Mouse (Mus musculus) small intestine, adult 2 months (tissue): Measurements from ENCODE around the gene Sh2d6.

Experiments
- CTCF ChIP-seq: fragments of 200-500 bp; IDR thresholded peaks from 2 replicates; pipeline ENCODE4 v1.5.1; 2012; ENCODE audit warnings: low read depth, mild to moderate bottlenecking, control low read depth, inconsistent platforms, low read length, moderate library complexity, mixed read lengths; ENCODE audit not compliant: insufficient replicate concordance, insufficient read length; ENCODE audit errors: extremely low read depth
- POLR2A ChIP-seq: fragments of 200-500 bp; IDR thresholded peaks from 2 replicates; pipeline ENCODE4 v1.6.1; 2012; ENCODE audit warnings: low read depth, mild to moderate bottlenecking, control low read depth, inconsistent platforms, low read length, moderate library complexity

DNA sequence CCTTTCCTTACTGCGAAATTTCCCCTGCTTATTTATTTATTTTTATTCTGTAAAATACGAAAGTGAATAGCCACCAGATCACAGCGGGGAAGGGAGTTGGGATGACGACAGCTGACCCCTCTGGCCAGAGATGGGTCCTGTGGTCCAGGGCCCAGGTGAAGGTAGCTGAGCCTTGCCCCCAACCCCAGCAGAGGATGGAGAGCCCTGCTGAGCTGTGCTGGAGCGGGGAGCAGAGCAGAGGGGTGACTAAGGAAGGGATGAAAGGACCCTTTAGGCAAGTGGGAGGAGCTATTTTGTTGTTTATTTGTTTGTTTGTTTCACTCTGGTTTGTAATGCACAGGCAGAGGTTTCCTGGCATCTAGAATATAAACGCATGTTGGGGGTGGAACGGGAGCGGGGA is 2.2 kb downstream of the Sh2d6 start:
- TF ChIP-seq CTCF (no peak), POLR2A (no peak)
